Mouse (Mus musculus): Measurements from ENCODE around the gene Grm7. TPM values are rescaled to one million over a fixed set of nuclear protein-coding genes. Genes with fewer than 3 reads are reported as not detected.

The Grm7 gene
- total RNA-seq, 2 experiments from 2014 or later = 1.0 to 1.7 TPM

DNA sequence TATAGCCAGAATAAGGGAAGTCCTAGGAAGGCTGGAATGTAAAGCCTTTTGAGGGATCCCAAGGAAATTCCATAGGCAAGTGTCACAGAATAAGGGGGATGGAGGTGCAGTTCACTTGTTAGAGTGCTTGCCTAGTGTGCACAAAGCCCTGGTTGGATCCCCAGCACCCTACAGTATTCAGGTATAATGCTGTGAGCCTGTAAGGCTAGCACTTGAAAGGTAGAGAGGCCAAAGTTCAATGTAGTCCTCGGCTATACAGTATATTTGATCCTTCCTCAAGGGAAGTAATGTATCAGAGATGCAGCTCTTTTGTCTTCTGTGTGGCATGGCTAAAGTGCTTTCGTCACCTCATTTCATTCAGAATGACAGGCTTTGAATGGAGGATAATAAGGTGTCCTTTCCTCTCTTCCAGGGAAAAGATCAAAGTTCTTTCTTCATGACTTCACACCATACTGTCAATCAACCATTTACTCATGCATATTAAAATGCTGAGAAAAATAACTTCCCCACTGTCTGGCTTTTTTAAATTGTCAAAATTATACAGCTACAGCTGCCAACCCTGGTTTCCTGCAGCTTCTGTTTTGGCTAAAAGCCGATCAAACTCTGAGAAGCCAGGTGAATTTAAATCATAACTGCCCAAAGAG is 658.7 kb downstream of the Grm7 start:
- DNase-seq (ENCODE audit: low spot score in 2 of 2) = no peak

DNA sequence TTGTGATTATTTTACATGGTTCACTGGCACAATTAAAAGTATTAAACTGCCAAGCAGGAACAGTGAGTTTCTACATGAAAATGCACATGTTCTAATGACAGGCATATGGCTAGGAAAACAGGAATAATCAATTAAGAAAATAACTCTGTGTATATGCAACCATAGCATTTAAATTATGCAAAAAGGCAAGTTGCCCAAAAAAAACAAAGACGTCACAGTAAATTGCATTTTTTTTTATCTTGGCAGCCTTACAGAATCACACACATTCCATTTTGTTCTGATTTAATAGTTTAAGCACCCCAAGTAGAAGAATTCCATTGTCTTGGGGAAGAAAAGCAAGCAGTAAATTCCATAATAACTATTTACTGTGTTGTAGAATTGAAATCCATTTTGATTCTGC is 716.3 kb downstream of the Grm7 start:
- no peak for DNase-seq (ENCODE audit: low spot score in 2 of 2)

- no peak for DNase-seq (ENCODE audit: low spot score in 2 of 2)
These were observed 722.7 kb downstream of the Grm7 start for GRCm38 (mm10) chr6:111368111-111368510.

DNA sequence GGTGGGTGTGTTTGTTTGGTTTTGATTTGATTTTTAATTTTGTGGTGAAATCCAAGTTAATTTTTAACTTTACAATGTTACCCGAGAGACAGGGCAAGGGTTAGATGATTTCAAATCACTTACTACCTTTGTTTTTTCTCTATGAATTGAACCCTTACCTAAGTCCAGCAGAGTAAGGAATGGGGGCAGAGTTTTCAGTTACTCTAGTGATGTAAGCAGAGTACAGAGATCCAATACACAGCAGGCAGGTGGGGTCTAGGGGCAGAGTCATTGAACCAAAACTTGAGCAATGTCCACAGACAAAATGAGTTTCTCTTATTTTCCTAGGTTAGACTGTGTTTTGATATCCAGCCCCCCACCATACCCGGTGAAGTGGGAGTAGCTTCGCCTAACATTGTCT is 723.2 kb downstream of the Grm7 start:
- DNase-seq (ENCODE audit: low spot score in 2 of 2) = no peak

GRCm38 (mm10) chr6:111369013-111369412 is 723.6 kb downstream of the Grm7 start:
- no peak for DNase-seq (ENCODE audit: low spot score in 2 of 2)

DNA sequence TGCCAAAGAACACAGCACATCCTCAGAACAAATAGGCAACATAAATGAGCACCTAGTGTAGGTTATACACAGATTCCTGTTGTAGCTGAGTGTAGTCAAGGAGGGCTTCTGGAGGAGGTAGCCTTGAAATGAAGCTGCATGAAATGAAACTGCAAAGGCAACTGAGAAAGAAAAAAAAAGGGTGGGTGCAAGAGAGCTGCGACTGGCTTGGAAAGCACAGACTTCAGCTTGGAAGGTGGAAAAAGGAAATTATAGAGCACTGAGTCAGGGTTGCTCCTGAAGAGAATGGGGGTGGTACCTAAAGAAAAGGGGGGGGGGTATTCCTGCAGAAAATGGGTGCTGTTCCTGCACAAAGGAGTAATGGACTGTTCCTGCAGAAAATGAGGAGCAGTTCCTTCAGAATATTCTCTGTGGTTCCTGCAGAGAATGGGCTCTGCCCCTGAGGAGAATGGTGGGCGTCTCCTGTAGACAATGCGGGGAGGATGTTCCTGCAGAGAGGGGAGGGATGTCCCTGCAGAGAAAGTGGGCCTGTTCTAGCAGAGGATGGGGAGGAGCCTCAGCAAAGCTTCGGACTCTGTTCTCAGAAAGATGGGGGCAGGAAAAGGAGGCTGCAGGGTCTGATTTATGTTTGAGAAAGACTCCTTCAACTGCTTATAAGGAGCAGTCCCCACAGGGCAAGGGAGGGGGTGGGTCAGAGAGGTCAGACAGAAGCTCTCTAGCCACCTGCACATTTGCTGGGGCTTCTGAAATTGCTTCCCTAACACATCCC is 726.4 kb downstream of the Grm7 start:
- no peak for DNase-seq (ENCODE audit: low spot score in 2 of 2)

- DNase-seq (ENCODE audit: low spot score in 2 of 2) = no peak
These were observed 727.4 kb downstream of the Grm7 start for GRCm38 (mm10) chr6:111372626-111373380.

DNA sequence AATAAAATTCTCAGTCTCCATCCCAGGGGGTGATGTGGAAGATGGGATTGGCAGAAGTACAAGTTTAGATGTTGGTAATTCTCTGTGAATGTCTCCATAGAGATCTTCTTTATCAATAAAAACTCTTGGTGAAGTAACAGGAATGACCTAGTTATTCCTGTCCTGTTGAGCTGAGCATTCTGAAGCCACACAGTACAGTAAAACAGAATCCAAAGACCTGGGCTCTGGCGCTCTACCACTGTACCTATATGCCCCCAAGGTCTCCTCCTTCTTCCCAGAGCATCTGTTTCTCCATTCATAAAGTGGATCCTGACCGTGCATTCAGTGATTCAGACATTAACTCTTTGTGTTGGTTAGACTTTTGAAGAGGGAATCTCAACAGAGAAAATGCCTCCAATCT is 735.3 kb downstream of the Grm7 start:
- DNase-seq (ENCODE audit: low spot score in 2 of 2) = no peak

DNA sequence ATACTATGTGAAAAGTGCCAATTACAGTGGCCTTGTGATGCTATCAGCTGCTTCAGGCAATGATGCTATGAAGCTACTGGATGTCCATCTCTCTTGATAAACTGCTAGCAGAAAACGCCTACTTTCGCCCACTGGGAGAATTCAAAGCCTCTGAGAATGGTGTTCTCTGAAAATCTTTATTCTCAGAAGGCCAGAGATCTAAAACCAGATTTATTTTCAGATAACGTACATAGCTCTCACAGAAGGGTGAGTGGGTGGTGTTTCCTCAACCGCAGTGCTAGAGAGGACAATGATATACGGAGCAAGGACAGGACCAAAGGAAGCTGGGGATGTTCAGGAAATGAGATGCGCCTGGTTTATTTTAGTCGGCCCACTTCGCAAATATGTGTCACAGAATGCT is 763.4 kb downstream of the Grm7 start:
- no peak for DNase-seq (ENCODE audit: low spot score in 2 of 2)

DNA sequence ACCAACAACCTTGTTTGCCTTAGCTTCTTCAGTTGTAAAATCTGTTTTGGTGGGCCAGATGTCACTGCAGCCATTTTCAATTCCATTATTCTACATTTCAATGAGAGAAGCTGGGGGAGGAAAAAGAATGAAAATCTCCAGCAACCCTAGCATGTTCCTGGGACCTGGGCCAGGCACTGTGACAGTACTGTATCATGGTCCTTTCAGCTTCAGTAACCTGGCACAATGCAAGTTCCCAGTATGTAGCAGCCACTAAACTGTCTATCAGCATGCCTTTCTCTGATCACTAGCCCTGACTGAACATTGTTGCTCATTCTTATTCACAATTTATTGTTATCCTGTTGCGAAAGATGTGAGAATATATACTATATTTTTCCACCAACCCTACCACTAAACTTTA is 779.4 kb downstream of the Grm7 start:
- no peak for DNase-seq (ENCODE audit: low spot score in 2 of 2)

- DNase-seq (ENCODE audit: low spot score in 2 of 2) = no peak
These were observed 800.8 kb downstream of the Grm7 start for GRCm38 (mm10) chr6:111446228-111446627.

DNA sequence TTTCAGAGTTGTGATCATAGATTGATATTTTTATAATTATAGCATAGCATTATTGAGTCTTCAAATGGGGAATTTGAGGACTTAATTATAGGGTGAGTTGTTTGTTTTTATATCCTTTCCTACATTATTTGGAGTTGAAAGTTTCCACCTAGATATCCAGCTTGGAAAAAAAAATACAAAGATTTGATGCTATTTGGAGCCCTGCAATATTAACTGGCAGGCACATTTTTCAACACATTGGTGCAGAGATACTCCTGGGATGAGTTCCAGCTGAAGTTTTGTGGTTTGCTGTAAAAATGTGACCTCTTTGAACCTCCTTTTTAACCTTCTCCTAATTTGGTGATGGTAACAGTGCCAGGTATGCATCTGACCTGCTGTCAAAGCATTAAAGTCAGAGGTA is 802.5 kb downstream of the Grm7 start:
- no peak for DNase-seq (ENCODE audit: low spot score in 2 of 2)

DNA sequence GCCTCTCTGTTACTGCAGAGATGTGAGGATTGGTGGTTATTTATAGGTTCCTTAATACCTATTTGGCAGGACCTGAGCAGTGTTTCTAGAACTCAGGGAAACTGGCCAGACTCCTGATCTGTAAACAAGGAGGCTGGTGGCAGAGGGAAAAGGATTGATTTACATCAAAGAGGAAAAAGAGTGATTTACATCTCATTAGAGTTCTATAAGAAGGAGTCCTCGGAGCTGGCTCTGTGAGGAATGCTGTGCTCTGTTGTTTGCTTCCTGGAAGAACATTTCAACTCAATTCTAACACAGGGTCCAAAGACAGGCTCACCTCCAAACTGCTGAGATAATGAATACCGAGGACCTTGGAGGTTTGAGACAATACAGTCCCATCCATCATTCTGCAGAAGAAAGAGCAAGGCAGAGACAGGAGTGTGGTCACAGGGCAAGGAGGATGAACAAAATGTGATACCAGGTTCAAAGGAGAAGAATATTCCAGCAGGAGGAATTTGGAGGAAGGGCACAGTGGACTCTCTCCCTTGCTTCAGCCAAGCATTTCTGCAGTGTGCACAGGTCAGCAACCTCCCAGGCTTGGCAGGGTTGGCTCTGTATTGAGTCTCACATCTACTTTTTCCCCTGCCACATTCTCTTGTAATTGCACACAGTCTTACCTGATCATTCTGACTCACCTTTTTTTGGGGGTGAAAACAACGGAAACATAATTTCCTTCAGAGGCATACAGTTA is 803.8 kb downstream of the Grm7 start:
- DNase-seq (ENCODE audit: low spot score in 2 of 2) = no peak

DNA sequence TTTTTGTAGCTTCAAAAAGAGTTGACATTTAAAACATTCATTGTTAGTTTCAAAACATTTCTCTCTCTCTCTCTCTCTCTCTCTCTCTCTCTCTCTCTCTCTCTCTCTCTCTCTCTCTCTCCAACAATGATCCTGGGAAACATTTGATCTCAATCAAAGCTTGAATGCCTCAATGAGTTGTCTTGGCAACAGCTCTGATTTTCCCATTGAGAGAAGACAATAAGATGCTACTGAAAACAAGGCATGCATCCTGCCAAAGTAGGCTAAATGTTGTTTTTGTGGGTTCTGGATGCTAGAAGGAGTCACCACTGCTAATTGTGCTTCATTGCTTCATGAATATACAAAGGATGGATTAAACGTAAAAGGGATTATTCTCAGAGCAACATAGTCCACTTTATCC is 836.5 kb downstream of the Grm7 start:
- DNase-seq (ENCODE audit: low spot score in 2 of 2) = no peak

DNA sequence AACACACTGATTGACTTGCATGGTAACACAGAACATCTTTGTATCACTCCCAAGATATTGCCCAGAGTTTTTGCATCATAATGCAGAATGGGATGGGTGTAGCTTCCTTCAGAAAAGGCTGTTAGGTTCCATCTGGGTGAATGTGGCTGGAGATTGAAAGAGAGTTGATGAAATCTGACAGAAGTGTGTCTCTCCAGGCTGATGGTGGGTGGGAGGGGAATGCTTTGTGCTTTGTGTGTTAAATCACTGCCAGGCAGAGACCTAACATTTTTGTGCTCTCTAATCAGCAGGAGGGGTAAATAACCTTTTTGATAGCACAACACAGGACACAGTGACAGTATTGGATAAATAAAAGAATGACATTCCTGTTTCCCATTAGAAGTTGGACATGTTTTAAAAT is 840.7 kb downstream of the Grm7 start:
- no peak for DNase-seq (ENCODE audit: low spot score in 2 of 2)

DNA sequence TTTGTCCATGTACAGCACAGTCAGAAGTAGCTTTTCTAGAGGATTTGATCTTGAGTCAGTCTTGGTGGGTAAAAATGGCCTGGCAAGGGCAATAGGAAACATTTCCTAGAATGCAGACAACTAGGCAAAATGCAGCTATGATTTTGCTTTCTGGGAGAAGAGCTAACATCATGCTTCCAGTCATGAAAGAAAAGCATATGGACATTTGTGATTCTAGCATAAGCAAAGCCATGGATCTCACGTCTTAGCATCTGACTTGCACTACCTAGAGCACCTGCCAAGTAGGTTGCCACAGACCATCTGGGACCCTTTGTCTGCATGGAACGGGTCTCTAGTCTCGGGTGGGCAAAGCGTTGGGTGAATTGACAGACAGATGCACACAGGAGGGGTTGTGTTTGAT is 842.2 kb downstream of the Grm7 start:
- DNase-seq (ENCODE audit: low spot score in 2 of 2) = no peak

GRCm38 (mm10) chr6:111492166-111492565 is 846.8 kb downstream of the Grm7 start:
- DNase-seq (ENCODE audit: low spot score in 2 of 2) = no peak

- no peak for DNase-seq (ENCODE audit: low spot score in 2 of 2)
These were observed 854.2 kb downstream of the Grm7 start for GRCm38 (mm10) chr6:111499542-111499941.

GRCm38 (mm10) chr6:111510768-111511459 is 865.5 kb downstream of the Grm7 start:
- no peak for DNase-seq (ENCODE audit: low spot score in 2 of 2)

DNA sequence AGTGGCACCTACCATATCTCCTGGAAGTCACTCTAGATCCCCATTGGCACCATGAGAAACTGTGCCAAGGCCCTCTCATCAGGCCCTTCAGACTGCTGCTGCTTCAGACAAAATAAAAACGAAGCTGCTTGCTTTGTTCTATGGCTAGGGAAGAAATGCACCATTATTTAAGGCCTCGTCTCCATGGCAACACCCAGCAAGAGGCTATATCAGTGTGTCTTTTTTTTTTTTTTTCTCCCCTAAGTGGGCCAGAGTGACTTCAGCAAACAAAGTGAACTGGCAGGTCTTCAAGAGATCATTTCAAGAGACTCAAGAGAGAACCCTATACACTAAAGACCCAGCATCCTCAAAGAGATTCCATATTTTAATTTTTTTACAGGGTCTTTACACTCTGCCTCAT is 867.0 kb downstream of the Grm7 start:
- no peak for DNase-seq (ENCODE audit: low spot score in 2 of 2)

DNA sequence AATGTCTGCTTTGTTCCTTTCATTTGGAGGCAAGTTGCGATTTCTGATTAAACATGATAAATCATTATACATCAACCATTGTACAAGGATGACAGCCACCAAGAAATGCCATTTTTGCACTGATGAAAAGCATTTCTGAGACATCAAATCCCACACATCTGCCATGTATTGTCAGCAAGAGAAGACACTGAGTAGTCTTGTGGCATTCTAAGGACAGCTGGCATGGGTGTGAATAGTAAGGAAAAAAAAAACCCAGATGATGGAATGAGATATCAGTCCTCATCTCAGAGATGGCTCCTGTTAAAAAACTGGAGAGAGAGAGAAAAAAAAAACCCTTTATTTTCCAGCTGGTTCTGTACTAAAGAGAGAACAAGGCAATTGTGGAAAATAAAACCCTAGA is 875.8 kb downstream of the Grm7 start:
- DNase-seq (ENCODE audit: low spot score in 2 of 2) = no peak
